Mouse (Mus musculus): ENCODE results near the gene Stmnd1.

DNA sequence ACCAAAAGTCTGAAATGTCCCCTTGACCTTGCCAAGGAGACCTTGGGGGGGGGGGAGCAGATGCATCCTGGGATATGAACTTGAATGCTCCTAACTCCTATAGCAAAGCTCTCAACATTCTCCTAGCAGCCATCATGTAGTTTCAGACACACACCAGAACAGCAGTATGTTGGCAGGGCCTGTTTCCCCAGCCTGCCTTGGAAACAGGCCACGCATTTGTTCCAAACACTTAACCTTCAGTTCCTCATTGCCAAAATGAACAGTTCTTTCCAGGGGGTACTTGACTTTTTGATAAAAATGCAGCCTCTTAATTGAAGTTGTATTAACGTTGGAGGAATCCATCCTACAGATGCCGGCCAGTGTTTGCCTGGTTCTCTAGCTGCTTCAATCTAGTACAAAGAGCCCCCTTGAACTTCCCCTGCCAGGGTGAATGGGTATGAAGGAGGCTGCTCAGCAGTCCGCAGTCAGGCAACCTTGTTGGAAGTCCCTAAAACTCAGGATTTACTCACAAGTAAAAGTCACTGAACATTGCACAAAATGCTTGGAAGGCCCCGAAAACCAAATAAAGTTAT, 41.9 kb upstream of the Stmnd1 start:
- no peak for TF ChIP-seq POLR2A (IDR thresholded peaks at IDR 0.05; ENCODE audit: control insufficient read depth, low read depth, low read length)
- no peak for TF ChIP-seq CTCF (IDR thresholded peaks at IDR 0.05; ENCODE audit: control insufficient read depth, insufficient read depth, insufficient replicate concordance, low read depth, low read length)
